Mouse (Mus musculus) thymus, postnatal 0 days (tissue): Measurements from ENCODE around the gene Bhmt. TPM values are rescaled to one million over a fixed set of nuclear protein-coding genes. Genes with fewer than 3 reads are reported as not detected.
A peak's percentile ranks its signal among the peaks of the same experiment; 100 is the strongest.

Experiments
- DNase-seq: peaks from one replicate; pipeline ENCODE4 v3.0.0-alpha.2; 2015; ENCODE audit warnings: low spot score
- polyA plus RNA-seq: library from polyadenylated mRNA; unstranded; fragments of >200 nt; fragmentation: Nextera tagmentation; extraction: Ambion mirVana; gene quantifications from 2 replicates; pipeline ENCODE4 v1.2.1, GENCODE M21; 2015

The Bhmt gene
- polyA plus RNA-seq, result 0.14 and 0.20 TPM in 2 replicates

DNA sequence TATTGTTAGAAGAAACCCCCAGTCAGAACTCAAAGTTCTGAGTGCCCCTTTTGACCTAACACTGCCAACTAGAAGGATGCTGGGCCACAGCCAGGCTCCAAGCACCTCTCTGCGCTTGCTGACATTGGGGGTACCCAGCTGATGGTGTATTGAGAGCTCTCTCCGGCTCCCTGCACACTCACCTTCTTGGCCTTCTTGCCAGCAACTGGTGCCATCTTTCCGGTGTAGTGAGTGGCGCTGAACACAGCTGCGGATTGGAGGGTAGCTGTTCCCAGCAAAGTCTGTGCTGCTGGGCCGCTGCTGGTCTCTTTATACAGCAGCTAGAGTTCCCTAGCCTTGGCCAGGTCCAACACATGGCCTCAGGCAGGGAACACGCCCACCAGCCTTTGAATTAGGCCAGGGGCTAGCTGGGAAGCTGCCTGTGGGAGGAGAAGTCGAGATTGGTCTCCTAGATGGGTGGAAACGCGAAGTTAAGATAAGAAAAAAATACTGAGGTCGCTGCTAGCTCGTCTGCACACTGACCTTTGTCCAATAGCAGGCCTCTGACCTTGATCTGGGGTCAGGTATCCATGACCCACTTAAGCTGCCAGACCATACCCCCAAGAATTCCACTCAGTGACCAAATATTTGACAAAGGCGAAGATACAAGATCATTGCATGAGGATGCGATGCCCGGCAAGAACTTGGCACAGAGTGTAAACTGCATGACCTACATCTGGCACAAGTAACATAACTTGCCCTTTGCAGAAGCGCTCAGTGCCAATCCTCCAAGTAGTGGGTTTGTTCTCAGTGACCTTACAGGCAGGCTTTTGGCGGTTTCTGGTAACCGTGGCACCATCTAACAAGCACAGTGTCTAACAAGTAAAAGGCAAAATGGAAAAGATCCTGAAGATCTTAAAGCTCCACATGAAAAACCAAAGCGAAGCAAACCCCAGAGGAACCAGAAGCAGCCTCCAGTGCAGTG lies at the start of gene Bhmt:
Gene Bhmt (minus strand): TSS at position 680 of the 964 bp plus-strand sequence.
- no peak for DNase-seq

DNA sequence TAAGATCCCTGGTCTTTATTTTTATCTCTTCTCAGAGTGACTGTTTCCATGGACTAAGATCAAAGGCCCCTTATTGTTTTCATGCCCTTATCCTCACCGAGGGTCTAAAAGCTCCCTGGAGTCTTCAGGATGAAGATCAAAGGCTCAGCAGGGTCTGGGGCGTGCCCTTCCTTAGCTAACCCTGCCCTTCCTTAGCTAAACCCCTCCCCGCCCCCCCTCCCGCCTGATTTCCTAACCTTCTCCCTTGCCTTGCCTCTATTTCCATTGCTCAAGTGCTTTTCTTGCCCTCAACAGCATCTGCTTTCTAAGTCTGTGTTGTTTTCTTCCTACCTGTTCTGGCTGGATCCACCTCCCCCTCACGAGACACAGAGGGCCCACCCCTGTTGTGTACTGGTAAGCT lies 49.6 kb upstream of the Bhmt start:
- DNase-seq, result no peak

DNA sequence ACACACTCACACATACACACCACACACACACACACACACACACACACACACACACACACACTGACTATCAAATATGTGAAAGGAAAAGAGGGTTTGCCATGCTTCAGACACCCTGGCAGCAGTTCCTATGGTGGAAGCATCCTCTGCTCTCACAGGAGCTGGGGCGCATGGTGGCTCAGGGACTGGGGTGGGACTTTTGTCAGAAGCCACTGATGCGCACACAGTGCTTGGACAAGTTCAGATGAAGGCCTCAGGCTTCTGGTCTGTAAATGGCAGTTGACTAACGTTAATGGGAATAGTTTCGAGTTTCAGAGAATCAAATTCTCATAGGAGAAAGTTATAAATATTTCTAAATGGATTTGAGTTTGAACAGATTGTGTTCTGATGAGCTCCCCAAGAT lies 47.5 kb upstream of the Bhmt start:
- no peak for DNase-seq

DNA sequence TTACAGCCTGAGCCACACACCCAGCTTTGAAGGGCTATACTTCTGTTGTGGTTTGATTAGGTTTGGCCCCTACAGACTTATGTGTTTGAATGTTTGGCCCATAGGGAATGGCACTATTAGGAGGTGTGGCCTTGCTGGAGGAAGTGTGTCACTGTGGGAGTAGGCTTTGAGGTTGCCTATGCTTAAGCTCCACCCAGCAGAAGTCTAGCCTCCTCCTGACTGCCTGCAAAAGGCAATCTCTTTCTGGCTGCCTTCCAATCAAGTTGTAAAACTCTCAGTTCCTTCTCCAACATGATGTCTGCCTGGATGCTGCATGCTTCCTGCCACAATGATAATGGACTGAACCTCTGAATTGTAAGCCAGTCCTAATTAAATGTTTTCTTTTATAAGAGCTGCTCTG lies 45.6 kb upstream of the Bhmt start:
- no peak for DNase-seq

DNA sequence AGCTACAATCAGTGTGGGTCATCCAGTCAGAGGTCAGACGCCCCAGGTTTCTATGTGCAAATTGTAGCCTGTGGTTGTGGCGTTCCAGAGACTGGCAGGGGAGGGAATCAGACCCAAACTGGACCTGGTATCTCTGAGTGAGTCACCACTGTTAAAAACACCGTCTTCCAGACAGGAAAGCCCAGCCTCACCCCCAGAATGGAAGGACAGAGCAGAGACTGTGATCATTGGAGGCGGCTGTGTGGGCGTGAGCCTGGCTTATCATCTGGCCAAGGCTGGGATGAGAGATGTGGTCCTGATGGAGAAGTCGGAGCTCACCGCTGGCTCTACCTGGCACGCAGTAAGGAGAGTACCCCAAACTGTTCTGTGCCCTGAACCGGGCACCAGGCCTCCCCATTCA lies 39.1 kb upstream of the Bhmt start:
- DNase-seq, result no peak

DNA sequence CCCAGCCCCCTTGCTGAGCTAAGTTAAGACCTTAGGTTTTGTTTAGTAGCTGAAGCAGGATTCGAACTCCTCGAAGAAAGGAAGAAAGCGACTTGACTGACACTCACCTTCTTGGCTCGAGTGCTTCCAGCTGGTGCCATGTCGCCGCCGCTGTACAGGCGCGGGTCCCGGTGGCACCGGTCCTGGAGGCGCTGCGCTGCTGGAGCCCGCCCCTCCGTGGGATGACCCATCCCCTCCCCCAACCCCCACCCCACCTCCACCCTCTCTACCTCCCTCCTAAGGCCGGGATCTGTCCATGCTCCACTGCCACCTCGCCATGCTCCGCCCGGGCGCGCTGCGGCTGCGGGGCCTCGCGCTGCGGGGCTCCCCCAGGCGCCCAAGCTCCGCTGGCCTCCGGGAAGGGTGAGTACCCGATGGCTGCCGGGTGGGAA lies 36.4 kb upstream of the Bhmt start, which contains the start of the genes Bhmt2 and Dmgdh:
Gene Bhmt2 (minus strand): TSS at position 172 of the 431 bp plus-strand sequence.
Gene Dmgdh (plus strand): TSS at position 303 of the 431 bp plus-strand sequence.
- no peak for DNase-seq

DNA sequence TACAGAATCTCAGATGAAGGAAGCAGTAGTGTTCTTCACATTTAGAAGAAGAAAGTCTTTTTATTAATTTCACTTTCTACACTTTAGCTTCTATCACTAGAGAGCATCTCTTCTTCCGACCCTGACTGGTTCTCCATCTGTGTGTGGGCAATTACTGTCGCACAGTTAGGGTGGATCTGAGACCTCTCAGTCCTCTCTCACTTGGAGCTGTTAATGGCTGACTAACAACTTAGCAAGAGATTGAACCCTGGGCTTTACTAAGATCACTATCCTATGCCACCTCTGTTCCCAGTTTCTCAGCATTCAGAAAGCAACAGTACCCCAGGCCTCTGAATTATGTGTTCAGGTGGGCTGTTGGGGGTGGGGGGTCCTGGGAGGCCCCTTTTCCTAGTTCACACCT lies 35.5 kb upstream of the Bhmt start:
- no peak for DNase-seq

DNA sequence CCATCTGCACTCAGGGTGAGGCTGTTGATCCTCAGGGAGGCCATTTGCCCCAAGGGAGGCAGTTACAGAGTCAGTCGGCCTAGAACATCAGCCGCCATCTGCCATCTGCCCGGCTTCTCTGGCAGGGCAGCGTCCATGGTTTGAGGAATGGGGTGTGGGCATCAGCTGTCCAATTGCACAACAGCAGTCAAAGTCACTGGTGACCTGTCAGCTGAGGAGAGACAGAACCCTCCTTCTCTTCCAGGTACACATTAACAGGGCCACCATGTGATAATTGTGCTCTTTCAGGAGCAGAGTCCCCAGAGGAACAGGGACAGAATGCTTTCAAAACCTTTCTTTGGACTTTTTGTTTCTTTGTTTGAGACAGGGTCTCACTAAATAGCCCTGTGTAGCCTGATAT lies 34.6 kb upstream of the Bhmt start:
- DNase-seq, result no peak

DNA sequence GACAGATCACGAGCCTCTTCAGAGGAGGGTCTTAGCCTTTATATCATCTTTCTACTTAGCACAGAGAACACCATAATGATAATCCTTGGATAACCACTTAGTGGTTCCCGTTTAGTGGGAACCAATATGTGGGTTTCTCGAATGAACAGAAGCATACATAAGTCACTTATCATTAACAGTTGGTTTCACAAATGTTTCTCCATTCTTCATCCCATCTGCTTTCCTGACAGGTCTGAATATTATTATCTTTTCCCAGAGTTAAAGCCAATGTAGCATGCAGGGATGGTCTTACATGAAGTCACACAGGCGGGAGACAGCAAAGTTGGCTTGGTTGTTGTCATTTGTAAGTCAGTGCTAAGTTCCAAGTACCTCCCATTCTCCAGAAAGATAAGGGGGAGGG lies 29.8 kb upstream of the Bhmt start:
- DNase-seq, result no peak

DNA sequence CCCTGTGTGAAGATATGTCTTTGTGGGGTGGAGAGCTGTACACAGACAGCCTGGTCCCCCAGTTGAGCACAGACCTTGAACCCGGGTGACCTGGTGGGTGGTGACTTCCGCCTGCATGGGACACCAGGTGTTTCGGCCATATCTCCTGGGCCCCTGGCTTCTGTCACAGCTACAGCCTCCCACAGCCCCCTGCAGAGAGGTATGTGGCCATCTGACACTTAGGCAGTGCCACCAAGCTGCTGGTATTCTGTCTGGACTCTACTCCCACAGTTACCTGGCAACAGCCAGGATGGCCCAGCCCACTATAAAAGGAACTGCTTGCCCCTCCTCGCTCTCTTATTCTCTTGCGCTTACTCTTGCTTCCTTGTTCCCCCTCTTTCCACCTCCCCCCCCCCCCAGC lies 20.2 kb upstream of the Bhmt start:
- no peak for DNase-seq

DNA sequence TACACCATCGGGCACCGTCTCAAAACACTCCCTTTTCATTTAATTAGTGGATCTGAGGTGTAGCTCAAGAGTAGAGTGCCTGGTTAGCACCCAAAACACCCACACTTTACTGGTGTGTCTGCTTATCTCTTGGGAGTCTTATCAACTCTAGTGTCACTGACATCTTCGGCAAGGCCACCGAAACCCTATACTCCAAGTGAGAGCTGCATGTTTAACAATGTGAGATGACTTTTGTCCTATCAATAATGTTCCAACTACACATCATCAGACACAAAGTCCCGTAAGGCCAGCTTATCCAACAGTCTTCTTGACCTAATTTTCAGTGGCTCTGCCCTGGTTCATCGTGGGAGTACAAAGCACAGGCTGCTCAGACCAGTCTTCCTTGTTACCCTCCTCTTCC lies 15.6 kb upstream of the Bhmt start:
- no peak for DNase-seq

DNA sequence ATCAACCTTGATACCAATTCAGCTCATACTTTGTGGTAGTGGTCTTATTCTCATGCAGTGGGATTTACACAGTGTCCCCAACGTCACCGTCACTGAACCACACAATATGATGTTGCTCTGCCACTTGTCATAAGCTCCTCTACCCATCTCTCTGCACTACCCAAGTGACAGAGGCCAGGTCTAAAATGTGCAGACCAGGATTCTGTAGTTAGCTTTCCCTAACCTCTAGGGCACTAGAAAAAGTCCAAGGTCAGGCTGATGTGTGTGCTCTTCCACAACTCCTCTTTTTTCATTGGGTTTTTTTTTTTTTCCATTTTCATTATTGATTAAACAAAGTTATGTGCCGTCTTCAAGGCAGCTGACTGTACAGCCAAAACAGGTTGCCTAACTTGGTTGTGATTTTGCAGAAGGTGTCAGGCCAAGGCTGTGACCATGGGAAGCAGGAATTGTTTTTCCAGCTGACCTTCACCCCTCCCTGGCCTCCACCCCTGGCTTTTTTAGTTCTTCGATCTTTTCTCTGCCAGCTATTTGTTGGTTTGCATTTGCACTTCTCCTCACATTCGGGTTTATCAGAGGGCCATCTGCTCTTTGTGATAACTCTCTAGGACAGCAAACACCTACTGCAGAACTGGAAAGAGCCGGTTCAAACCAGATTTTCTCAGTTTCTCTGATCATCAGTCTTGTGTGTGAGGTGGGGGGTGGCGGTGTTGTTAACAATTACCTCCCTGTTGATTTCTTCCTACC lies 10.8 kb upstream of the Bhmt start:
- no peak for DNase-seq

DNA sequence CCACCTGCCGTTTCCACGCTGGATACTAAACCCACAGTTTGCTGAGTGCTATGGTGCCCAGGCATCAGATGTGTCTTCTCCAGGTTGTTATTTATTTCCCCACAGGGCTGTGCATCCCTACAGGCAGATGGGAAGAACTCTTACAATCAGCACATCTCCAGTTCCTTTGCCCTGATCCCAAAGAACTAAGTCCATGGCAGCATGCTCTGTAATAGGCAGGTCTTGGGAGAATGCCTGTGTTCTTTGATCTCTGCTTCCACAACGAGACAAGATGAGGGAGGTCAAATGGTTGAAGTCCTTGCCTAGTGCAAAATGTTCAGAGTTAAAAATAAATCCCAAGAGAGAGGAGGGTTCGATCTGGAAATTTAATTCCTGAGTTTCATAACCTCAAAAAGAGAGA lies 1.9 kb upstream of the Bhmt start:
- no peak for DNase-seq

DNA sequence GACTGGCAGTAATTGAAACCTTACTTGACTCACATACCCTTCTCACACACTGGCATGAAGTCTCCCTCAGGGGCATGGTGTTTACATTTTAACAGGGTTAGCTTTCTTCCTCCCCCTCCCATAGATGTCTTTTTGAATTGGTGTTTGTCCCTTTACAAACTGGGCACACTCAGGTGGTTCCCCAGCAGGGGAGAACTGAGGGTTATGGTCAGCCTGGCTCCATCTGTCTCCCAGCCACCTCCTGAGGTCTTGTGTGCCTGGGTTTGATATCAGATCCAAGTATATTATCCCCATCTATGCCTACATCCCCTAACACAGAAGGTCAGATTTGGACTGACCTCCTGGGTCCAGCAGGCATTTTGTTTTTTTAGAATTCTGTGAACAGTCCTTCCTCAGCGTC lies 1.2 kb downstream of the Bhmt start:
- no peak for DNase-seq

DNA sequence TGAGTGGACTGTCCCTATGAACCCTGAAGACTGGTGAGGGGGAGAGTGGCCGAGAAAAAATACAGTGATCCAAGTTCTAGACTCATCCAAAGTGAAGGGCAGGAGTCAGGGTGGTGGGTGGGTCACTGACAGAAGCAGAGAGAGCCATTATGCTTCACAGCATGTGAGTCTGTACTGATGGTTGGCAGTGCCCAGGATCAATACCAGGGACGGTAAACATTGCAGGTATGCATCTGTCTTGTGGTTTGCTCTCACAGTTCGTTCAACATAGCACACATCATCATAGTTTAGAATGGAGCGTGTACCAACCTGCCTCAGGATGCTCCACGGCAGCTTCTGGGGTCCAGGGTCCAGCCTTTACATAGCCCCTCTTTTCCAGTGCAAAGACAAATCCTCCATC lies 4.8 kb downstream of the Bhmt start:
- no peak for DNase-seq

DNA sequence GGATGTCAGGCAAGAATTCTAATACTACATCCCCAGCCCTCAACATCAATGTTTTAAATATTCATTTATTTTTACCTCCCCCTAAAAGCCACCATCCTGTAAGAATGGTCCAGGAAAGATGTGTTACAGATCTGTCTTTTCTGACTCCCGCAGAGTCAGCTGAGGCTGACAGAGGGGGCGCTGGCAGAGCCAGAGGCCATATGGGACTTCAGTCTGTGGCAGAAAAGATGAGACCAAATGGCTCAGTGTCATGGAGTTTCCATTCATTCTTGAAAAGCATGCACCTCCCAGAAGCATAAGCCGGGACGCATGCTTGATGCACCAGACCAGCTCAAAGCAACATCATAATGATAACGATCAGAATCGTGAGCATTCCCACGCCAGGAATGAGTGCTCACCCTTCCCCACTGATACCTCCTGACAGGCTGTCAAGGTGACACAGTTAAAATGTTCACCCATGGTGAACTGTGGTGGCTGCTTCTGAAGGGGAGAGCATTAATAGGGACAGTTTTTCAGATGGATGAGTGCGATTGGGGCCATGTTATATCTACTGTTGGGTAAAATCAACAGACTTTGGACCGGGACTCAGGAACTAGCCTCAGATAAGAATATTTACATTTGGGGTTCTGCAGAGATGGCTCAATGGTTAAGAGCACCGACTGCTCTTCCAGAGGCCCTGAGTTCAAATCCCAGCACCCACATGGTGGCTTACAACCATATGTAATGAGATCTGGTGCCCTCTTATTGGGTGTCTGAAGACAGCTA lies 6.6 kb downstream of the Bhmt start:
- DNase-seq, result no peak

DNA sequence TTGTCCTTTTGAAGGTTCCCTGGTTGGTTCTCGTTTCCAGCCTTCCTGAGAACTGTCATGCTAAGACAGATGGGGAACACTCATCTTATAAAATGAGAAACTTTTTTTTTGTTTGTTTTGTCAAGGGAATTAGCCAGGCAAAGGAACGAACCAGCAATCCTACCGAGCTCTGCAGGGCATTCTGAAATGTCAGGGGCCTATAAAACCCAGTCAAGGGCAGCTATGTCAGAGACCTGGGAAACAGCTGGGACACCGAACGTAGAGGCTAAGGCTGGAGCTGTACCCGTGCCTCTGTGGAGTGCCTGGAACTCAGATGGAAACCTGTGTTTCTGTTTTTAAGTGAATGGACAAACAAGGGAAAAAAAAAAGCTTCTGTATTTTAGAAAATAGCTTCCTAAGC lies 8.9 kb downstream of the Bhmt start:
- no peak for DNase-seq

DNA sequence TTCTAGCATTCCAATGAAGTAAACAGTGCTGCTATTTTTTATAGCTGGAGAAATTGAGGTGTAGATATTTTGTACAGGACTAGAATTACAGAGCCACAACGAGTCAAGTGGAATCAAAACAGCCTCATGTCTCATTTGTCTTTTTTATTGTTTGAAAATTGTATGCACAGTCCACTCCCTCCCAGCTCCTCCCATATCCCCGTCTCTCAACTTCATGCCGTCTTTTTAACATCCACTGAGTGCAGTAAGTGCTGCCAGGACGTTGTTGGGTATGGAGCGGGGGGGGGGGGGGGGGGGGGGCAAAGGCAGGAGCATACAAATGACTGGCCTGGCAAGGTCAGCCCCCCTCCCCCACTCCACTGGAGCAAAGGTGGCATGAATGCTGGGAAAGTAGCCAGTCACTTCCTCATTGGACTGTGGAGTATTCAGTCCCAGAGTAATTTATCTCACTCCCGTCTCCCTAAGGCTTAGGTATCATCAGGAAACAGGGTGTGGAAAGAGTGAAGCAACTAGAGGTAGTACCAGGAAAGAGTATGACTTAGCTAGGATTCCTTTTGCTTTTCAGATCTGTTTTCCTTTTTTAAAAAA lies 23.3 kb downstream of the Bhmt start:
- DNase-seq, result no peak

DNA sequence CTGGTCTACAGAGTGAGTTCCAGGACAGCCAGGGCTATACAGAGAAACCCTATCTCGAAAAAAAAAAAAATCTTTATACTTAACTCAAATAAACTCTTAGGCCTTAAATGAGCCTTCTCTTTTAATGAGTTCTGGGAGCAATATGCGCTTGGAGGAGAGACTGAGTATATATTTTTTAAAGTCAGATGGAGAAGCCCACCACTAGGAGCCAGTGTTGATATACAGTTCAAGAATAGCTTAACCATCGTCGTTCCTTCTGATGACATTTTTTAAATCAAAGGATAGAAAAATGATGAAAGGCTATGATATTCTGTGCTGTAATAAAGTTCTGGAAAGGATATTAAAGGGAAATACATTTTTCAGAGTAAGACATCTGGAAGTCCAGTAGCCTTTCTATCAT lies 24.0 kb downstream of the Bhmt start:
- DNase-seq, result no peak

DNA sequence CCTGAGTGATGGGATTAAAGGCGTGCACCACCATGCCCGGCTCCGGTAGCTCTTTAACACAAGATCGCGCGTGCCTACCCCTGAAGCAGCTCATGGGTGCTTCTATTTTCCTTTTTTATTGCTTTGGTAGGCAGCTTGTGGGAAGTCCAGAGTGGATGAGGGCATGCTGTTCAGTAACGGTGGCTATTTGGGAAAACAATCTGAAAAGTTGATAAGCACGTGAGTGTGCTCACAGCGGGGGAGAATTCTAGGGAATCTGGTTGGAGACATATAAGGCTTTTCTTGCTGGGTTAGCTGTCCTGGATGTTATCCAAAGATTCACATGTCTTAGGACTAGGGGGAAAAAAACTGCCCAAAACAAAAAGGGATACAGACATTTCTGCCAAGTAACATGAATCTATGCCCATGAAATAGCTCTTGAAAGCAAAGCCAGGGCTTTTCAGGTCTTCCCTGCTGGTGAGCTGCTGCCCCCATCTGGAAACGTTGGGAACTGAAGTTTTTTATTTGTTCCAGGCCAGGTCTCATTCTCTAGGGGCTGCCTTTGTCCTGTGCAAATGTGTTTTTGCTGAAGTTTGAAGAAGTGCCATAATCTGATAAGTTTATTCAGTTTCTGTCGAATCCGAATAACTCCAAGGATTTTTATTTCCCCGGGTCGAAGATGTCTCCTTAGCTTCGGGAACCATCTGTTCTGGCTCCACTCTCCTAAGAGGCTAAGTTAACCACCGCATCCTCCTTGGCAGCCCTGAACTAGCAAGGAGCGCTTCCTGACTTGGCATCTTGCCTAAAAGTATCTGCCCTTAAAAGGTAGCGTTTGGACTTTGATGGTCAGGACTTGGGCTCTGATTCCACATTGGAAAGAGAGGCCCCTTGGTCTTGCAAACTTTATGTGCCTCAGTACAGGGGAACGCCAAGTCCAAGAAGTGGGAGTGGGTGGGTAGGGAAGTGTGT lies 24.8 kb downstream of the Bhmt start:
- peak; percentile 75 for DNase-seq
